Mouse (Mus musculus) urinary bladder, postnatal 36 days (tissue): ENCODE data around the gene Soga1.

Experiments
- DNase-seq, 2 experiments: peaks; one replicate each; pipeline ENCODE4 v3.0.0; 2022; ENCODE audit warnings: low spot score in 2 of 2, mixed read lengths in 1 of 2

Gene Soga1

DNA sequence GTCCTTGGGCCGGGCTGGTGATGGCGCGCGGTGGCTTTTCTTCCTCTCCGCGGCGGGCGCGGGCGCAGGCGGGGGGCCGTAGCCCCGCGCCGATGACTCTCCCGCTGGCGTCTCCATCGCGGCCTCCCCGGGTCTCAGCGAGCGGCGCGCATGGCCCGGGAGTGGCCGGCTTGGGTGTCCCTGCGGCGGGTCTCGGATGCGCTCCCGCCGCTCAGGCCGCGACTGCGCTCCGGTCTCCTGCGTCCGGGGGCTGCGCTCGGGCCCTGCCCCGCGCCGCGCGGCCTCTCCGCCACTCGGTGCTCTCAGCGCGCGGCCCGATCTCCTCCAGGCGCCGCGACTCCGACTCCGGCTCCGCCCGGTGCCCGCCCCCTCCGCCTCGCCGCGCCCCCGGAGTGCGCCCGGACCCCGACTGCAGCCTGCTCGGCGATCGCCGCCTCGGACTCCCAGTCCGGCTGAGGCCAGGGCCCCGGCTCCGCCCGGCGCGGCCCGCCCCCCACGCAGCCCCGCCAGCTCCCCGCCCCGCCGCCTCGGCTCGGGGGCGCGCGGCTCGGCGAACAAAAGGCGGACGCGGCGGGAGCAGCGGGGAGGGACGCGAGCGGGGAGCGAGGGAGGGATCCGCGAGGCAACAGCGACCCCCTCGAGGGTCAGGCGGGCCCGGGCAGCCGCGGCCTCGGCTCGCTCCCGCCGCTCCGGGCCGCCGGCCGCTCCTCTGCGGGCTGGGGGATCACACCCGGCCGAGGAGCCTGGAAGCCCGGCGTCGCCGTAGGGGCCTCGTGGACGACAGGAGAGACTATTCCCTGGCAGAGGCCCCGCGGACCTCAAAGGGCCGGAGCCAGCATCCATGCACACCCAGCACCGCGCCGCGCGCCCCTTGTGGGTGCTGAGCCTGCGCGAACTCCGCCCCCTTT is at the start of gene Soga1:
Gene Soga1 (minus strand): TSS at position 462 of the 908 bp plus-strand sequence.
- peak; percentile 71 to 89 for DNase-seq

DNA sequence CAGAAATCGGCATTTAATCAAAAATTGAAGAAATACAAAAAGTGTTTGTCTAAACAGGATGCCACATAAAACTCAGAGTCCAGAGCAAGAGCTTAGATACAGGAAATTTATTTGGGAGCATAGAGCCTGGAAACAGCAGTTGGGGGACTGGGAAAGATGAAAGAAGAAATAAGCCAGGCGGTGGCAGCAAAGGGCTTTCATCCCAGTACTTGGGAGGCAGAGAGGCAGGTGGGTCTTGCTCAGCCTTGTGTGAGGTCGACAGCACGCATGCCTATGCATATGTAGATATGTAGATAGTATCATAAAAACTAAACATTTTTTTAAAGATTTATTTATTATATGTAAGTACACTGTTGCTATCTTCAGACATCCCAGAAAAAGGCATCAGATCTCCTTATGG is 49.0 kb upstream of the Soga1 start:
- no peak for DNase-seq

DNA sequence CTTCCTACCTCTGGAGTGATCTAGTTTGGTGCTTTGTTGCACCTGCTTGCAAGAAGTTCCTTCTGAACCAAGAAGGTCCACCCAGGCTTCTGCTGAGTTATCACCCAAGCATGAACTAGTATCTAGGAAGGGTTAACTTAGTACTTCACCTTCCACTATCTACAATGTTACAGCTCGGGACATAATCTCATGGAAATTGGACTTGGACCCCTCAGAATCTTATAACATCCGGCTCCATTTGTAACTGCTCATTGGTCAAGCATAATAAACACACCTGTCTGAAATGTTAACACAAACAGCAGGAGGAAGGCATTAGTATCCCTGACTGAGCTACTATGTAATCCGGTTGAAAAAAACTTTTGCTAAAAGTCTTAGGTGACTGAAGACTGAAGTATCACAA is 48.3 kb upstream of the Soga1 start:
- DNase-seq, result no peak

DNA sequence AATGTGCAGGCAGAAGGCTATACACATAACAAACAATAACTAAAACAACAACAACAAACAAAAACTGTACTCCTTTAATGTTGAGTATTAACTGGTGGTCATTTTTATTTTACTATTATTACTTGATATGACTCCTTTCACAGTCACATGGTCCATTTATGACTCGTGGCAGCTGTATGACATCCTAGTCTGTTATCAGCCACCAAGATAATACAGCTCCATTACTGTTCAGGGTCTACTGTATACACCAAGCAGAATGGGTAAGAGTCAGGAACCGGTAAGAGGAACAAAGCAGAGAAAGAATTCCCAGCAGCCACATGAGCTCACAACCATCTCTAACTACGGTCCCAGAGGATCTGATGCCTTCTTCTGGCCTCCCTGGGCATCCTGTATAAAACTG is 46.2 kb upstream of the Soga1 start:
- DNase-seq, result no peak

DNA sequence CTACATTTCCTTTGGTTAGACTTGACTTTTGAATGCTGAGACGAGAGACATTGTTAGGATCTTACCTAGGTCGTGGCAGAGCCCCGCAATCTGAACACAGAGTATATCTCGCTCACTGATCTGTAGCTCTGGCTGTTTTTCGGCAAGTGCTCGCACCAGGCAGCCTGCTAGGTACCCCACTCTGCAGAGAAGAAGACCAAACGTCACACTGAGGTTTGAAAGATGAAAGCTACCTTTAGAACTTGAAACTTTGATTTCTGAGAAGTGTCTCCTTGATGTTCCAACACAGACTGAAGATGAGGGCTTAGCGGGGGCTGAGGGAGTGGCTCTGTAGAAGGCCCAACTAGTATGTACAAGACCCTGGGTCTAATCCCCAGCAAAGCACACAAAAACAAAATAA is 42.7 kb upstream of the Soga1 start:
- DNase-seq, result no peak

DNA sequence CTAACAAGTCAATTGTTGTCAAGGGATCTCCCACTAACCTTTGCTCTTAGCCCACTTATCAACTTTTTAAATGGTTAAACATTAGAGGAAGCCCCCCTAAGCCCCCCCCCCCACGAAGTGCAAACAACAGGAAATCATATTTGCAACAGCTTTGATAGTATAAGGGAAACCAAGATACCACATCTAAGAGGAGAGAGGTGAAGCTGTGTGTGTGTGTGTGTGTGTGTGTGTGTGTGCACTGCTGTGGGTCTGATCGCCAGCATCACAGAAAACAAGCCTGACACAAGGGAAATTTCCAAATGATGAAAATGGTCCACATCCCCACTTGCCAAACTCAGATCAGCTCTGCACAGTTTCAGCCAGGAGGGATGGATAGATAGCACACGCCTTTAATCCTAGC is 40.0 kb upstream of the Soga1 start:
- no peak for DNase-seq

DNA sequence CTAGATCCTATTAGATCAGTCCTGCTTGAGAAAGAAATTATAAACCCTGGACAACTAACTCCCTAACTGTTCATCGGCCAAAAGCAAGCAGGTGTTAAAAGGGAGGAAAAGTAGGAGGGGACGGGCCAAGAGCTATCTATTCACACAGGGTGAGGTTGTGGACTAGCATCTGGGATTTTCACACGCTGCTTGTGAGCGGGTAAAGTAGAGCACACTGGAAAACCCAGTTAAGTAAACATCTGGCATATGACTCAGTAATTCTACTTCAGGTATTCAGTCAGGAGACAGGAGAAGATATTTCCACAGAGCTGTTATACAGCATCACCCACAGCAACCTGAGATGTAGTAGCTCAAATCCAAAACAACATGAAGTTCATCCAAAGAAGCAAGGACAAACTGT is 39.5 kb upstream of the Soga1 start:
- no peak for DNase-seq

DNA sequence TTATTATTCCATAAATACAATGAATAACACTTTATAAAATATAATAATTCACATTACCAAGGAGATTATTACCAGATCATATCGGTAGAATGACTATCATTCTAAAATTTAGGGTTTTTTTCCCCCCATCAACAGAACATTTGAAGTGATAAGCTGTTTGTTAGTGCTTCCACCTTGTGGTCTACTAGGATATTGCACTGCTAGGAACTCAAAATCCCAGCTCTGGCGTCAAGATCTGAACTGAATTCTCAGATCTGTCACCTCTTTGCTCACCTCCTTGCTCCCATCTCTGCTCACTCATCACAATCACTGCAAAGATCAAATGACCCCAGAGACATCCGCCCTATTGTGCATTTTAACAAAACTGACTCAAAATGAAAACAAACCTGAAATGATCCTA is 37.9 kb upstream of the Soga1 start:
- no peak for DNase-seq

DNA sequence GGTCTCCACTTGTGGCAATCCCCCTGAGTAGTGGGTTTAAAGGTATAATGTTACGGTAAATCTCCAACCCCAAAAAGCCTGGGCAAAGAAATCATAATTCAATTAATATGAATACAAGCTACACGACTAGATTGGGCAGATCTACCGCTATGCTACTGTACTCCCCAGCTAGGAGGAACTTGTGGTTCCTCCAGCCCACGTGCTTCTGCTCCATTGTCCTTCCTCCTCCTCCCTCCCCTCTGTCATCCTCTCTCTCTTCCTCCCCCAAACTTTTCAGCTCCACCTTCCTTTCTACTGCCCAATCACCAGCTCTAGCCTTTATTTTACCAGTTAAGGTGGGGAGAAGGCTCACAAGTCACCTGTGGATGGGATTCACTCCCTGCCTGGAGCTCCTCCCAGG is 29.2 kb upstream of the Soga1 start:
- DNase-seq, result no peak

DNA sequence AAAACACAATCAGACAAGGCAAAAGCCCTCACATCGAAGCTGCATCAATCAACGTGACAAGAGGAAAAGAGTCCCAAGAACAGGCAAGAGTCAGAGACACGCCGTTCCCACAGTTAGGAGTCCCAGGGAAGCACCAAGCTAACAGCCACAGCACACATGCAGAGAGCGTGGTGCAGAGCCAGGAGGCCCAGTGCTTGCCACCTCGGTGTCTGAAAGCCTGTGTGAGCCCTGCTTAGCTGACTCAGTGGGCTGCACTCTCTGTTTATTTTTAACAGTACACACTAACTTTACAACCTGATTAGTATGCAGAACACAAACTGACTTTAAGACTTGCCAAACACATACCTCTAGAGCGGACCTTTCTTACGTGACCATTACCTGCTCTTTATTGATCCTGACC is 25.4 kb upstream of the Soga1 start:
- DNase-seq, result no peak

DNA sequence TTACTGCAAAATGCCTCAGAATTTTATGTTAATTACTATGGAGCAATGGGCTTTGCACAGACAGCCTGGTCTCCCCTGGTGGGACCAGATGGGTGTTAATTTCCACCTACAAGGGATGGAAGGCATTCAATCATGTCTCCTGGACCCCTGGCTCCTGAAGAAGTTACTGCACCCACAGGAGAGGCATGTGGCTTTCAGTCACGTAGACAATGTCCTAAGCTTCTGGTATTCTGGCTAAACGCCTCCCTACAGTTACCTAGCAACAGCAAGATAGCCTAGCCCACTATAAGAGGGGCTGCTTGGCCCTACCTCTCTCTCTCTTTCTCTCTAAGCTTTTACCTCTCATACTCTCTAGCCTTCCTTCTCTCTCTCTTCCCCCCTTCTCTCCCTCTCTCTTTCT is 23.2 kb upstream of the Soga1 start:
- no peak for DNase-seq

DNA sequence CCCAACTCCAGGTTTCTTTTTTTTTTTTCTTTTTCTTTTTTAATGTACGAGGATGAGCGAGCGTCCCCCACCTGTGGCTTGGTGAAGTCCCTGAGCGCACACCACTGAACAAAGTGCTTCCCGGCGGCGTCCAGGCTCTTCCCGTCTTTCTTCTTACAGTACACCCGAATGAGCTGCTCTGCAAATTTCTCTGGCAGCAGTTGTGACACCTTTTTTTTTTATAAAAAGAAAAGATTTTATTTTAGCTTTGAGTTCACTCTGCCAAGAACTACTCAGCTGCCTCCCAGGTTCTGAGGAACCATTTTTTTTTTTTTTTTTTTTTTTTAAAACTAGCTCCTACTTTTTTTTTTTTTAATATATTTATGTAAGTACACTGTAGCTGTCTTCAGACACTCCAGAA is 22.6 kb upstream of the Soga1 start:
- DNase-seq, result no peak

DNA sequence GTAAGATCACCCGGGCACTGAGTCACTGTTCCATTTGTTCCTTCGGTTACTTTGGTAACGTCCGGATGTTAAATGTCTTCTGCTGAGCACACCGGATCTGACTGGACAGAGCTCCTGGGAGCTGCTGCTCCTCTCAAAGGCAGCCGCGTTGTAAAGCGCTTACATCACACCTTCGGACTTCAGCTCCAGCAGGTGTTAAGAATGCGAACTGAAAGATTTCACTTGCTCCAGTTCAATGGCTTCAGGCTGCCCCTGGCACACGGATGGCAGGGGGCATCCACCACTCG is 21.2 kb upstream of the Soga1 start:
- no peak for DNase-seq

DNA sequence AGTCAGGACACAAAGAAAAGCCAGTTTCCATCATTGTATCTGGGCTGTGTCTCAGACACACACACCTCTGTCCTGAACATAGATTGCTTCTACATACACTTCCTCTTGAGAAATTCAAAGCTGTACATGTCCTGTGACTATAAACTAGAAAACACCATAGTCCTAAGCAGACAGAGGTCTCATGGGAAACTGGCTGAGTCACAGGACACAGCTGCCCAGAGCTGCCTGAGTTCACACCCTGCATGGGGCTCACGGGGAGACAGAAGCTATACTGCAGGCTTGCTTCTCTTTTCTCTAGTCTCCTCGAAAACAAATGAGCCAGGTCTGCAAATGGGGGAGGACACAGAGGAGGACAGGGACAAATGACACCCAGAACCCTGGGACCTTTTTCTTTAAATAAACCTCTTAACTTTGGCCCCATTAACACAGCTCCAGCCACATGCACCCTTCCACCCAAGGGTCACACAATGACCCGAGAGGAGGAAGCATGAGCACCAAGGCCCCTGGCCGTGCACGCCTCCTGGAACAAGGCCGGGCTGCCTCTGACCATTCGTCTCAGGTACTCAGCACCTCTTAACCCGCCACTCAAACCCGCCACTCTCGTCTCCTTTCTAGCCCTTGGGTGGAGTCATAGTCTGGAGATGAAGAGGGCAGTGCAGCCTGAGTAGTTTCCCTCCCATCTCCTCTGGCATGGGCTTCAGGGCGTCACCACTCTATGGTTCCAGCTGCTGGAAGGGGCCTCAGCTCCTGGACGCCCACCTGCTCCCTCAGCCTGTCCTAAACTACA is 20.7 kb upstream of the Soga1 start:
- DNase-seq, result no peak

DNA sequence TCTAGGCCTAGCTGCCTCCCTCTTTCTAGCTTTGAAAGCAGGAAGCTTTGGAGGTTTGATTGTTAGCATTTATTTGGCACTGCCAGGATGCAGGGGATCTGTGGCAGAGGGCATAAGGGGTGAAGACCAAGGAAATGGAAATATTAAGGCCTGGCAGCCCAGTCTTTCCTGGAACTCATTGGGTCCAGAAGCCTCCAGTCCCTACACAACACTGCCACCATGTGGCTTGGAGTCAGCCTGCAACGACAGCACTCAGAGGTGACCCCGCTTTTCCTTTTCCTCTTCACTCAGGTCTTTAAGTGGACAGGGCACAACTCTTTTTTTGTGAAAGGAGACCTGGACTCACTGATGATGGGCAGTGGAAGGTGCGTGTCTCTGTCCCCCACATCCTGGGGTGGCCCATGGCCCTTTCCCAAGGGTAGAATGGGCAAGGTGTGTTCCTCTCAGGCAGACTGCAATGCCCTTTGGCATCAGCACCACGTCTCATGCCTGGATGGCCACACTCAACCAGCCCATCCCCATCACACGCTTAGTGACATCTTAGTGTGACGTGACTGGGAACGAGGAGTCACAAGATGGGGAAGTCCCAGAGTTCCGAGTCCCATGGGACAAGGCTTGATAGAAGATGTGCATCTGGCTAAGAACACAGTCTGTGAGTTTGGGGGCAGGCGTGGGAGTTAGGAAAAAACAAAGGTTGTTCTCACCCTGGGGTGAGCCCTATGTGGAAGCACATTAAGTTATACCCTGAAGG is 16.1 kb upstream of the Soga1 start:
- peak; percentile 63 to 71 for DNase-seq

DNA sequence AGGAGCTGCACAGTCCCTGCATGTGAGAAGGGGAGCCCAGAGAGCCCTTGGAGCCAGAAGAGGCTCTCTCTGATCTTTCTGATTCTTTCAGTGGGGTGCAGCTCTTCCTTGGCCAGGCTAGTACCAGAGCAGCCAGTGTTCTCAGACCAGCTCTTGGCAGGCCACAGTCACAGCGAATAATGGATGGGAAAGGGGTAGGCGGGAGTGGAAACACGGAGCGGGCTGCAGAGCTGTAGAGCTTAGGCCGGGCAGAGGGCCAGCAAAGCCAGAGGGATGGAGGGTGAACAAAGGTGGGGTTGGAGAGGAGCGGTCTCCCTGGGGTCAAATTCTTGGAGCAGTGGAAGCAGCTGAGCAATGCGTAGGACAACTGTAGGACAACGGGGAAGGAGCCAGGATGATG is 13.0 kb upstream of the Soga1 start:
- DNase-seq, result no peak

DNA sequence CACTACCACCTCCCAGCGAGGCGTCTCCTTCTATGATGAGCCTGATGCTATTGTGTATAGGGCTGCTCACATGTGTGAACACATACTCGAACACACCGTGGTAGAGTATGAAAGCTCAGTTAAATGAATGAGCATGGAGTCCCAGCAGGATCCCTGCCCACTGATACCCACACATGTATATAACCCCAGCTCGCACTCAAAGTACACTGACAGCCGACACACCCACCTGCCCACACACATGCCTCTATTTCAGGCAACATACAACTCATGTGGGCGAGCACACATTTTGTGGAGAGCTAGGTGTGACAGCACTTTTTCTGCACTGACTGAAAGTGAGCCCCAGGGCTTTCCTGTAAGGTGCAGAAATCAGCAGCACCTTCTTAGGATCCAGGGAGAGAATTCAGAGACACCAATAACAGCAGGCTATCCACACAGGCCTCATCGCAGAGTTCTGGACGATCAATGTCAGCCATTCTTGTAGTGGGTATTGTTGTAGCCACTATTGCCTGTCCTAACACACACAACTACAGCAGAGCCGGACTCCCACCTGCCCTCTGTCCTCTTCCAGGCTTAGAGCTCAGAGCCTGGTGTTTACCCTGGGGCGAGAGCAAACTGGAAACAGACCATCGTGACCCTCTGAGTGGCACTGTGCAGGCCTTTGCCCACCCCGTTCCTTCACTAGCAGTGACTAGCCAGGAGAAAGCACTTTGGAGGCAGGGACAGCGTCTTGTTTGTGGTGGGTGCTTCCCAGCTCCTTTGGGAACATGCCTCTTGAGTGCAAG is 8.7 kb upstream of the Soga1 start:
- DNase-seq, result no peak

DNA sequence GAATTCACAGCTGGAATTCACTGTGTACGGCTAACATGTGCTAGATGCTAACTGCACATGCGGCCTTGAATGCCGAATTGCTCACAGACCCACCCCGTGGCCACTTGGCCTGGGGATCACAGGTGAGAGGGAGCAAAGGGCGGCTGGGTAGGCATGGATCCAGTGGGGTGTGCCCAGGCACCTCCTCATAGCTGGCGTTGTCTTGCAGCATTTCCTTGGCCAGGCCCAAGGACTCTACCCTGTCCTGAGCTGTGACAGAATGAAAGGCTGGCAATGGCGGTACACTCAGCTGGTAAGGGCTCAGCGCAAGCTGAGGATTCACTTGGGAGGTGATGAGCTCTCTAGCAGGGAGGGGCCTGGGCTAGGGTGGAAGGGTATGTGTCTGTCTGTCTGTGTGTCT is 7.7 kb upstream of the Soga1 start, which contains the start of gene Tldc2:
Gene Tldc2 (plus strand): TSS at position 260 of the 400 bp plus-strand sequence.
- DNase-seq, result no peak

DNA sequence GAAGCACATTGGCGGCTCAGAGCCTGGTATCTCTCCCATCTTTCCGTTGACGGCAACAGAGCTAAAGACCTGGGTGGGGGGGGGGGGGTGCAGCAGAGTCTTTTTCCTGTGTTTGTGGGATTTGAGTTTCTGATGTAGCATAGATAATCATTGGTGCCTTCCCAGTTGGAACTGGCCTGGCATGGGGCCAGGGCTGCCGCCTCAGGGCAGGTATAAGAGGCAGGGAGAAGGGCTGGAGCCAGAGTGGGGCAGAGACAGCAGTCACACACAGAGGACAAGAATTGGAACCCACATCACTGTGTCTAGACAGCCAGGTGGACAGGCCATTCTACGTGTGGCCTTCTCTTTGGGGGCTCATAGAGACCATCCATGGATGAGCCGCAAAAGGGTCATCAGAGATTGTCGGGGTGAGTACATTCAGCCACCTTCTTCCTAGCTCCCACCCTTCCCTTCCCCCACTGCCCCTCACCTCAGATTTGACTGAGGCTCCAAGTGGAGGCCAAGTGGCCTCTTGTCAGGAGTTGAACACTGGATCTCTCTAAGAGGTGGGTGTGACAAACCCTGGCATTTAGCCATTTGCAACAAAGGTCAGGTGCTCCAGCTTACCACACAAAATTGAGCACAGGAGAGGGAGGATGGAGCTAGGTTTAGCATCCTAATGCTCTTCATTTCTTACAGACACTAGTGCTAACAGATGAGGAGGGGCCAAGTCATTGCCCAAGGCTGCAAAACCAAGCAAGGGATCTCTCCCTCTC is 6.0 kb upstream of the Soga1 start:
- DNase-seq, result no peak

DNA sequence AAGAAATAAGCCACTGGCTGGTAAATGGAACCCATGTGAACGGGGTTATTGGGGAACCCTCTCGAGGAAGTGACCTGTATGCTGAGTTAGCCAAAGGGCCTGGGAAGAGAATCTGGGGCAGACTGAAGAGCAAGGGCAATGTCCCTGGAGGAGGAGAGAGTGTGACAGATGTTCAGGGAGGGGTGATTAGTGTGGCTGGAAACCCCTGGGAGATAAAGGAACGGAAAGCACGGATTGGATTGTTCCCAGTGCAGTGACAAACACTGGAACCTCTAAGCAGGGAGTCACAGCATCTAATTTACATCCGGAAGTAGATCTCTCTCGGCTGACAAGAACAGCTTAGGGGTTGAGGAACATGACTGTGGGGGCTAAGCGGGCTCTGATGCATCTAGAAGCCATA is 2.9 kb upstream of the Soga1 start:
- DNase-seq, result no peak

DNA sequence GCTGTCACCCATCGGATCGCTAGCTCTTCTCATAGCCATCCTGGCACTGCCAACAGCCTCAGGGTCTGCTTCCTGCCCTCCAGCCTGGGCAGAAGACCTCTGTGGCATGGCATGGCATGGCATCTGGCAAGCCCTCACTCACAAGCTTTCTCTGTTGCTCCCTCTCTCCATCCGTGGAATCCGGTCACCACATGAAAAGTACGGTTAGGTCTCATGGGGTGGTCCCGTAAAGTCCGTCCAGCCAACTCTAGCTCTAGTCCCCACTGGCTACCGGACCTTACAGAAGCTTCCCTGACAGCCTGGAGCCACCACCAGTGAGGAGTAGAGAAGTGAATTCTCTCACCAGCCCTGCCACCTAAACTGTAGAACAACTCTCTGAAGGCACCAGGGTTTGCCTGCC is 2.3 kb upstream of the Soga1 start:
- no peak for DNase-seq
